10 mouse cellular contexts compared by ENCODE assay signal in the genomic region with DNA sequence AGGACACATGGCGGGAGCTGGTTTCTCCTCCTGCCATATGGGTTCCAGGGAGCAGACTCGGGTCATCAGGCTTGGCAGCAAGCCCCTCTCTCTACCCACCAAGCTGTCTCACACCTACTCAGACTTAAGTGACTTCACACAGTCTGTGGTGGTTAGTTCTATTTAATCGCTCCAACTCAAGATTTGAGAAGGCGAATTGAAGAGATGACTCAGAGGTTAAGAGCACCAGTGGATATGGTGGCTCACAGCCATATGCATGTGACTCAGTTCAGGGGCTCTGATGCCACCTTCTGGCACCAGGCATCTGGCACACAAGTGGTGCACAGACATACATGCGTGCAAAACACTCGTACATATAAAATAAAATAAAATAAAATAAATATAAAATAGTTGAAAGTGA. TPM values are rescaled to one million over a fixed set of nuclear protein-coding genes. Genes with fewer than 3 reads are reported as not detected.
DNase-seq lines count a peak whose midpoint lies in the region; ATAC-seq and TF ChIP-seq lines count a peak whose summit lies in the region.
"Had no signal": no experiment of that assay in that cellular context is flagged by ENCODE, and none has a peak within 500 bp of the region (broad histone marks: within the 10 kb centered on the region; RNA-seq: fewer than 3 reads in every experiment).

No protein-coding gene starts in this region.

- no peak overlapping the region for H3K9ac ChIP-seq in heart, embryonic 13.5 days
- H3K9ac ChIP-seq in lung, embryonic 14.5 days, result no peak overlapping the region

- H3K27ac ChIP-seq in heart, embryonic 13.5 days (replicated peaks), result no peak overlapping the region
- no peak overlapping the region for H3K27ac ChIP-seq in lung, embryonic 14.5 days (ENCODE audit: low read depth)

- WGBS in heart, embryonic 13.5 days, result 69% methylated on average over 6 of the region's 6 CpGs
- 80% methylated on average over 6 of the region's 6 CpGs for WGBS in lung, embryonic 14.5 days

- no peak overlapping the region for H3K4me3 ChIP-seq in heart, embryonic 13.5 days
- no peak overlapping the region for H3K4me3 ChIP-seq in lung, embryonic 14.5 days (ENCODE audit: low read depth, low read length)

- peak; percentile 31; the same call in 1 of the 2 replicates for ATAC-seq in heart, embryonic 13.5 days (ENCODE audit: extremely low read depth, insufficient number of reproducible peaks, low FRiP score, low TSS enrichment)
- ATAC-seq in lung, embryonic 14.5 days (ENCODE audit: insufficient read depth), result no peak
- ATAC-seq: intestine, embryonic 16.5 days had no signal

- no peaks in the 10 kb centered on the region for H3K9me3 ChIP-seq in heart, embryonic 13.5 days
- H3K9me3 ChIP-seq in lung, embryonic 14.5 days (ENCODE audit: low read depth, low read length), result no peaks in the 10 kb centered on the region

- H3K27me3 ChIP-seq in heart, embryonic 13.5 days (replicated peaks), result no peaks in the 10 kb centered on the region
- no peaks in the 10 kb centered on the region for H3K27me3 ChIP-seq in lung, embryonic 14.5 days (ENCODE audit: insufficient read depth, low read length)

- peak; percentile 22; the same call in 1 of the 2 replicates for TF ChIP-seq CTCF in lung, embryonic 14.5 days (IDR thresholded peaks at IDR 0.05; ENCODE audit: low read depth)

- peaks cover 19% of the 10 kb centered on the region for H3K4me1 ChIP-seq in heart, embryonic 13.5 days
- H3K4me1 ChIP-seq in lung, embryonic 14.5 days (ENCODE audit: insufficient read depth), result no peaks in the 10 kb centered on the region

- intact Hi-C loops in heart, postnatal 25 days (cut with DNase I), result no loop called here

- no peak for DNase-seq in heart, postnatal 25 days (ENCODE audit: low spot score)
- DNase-seq in 416B (ENCODE audit: low read depth), result peak; percentile 77
- DNase-seq in adrenal gland, postnatal 36 days, result peak; percentile 72 to 78
- no peak for DNase-seq in lung, embryonic 14.5 days
- no peak for DNase-seq in kidney, adult 18-20 months
- DNase-seq in thymus, postnatal 0 days (ENCODE audit: low spot score), result no peak
- no peak for DNase-seq in ovary, postnatal 36 days (ENCODE audit: low spot score)

- no peaks in the 10 kb centered on the region for H3K36me3 ChIP-seq in heart, embryonic 13.5 days
- no peaks in the 10 kb centered on the region for H3K36me3 ChIP-seq in lung, embryonic 14.5 days (ENCODE audit: insufficient read depth)

- no peak overlapping the region for H3K4me2 ChIP-seq in heart, embryonic 13.5 days
- no peak overlapping the region for H3K4me2 ChIP-seq in lung, embryonic 14.5 days
- H3K4me2 ChIP-seq: midbrain, embryonic 11.5 days had no signal

RNA-seq across cellular contexts. Expression of a gene that starts 43.4 kb away (rescaled TPM):
- polyA plus RNA-seq in heart, embryonic 13.5 days (2015; fragmentation: Nextera tagmentation; extraction: Ambion mirVana), result 2.4 and 2.5 TPM in 2 replicates
- 1 to 10 TPM; 4.6 to 7.8 TPM for total RNA-seq in heart, postnatal 25 days (2021)
- 10 to 100 TPM; 23.7 to 39.4 TPM for total RNA-seq in adrenal gland, postnatal 36 days (2021)
- polyA plus RNA-seq in lung, embryonic 14.5 days (2014; fragmentation: Nextera tagmentation; extraction: Ambion mirVana), result 3.8 and 3.9 TPM in 2 replicates
- 1.7 and 1.8 TPM in 2 replicates for polyA plus RNA-seq in thymus, postnatal 0 days (2015; fragmentation: Nextera tagmentation; extraction: Ambion mirVana)

Comparison
In these comparisons a context has a peak if more than half of its experiments do, and no peak if none do; other contexts are left out.
1. DNase-seq: peak in 416B (single experiment) and adrenal gland, postnatal 36 days (2 of 2); none in heart, postnatal 25 days (single experiment), lung, embryonic 14.5 days (single experiment), kidney, adult 18-20 months (single experiment), thymus, postnatal 0 days (single experiment) and ovary, postnatal 36 days (single experiment).